Mouse (Mus musculus): ENCODE measurements around the gene Col6a5. TPM values are rescaled to one million over a fixed set of nuclear protein-coding genes. Genes with fewer than 3 reads are reported as not detected.
"Not testable (repeated sequence)": the region's sequence is repeated elsewhere in the genome, so short reads cannot be mapped to it uniquely, and the experiment has no call there.

Col6a5 gene
- polyA plus RNA-seq, 1 experiment from 2014 or later = 0.07 TPM

GRCm38 (mm10) chr9:105887521-105887920, 72.9 kb downstream of the Col6a5 start:
- no peaks in the 10 kb centered on the region for H3K9me3 ChIP-seq
- no peak overlapping the region for H3K4me3 ChIP-seq
- no peak overlapping the region for H3K27ac ChIP-seq
- DNase-seq (ENCODE audit: low spot score) = no peak
- 53% methylated on average over 2 of the region's 2 CpGs for WGBS
- H3K4me1 ChIP-seq (replicated peaks) = 0 out of 2 replicates have a peak, but pooled peaks cover under 1% of the 10 kb centered on the region
- no peaks in the 10 kb centered on the region for H3K36me3 ChIP-seq
- H3K27me3 ChIP-seq (ENCODE audit: insufficient read depth, poor library complexity, severe bottlenecking) = no peaks in the 10 kb centered on the region

DNA sequence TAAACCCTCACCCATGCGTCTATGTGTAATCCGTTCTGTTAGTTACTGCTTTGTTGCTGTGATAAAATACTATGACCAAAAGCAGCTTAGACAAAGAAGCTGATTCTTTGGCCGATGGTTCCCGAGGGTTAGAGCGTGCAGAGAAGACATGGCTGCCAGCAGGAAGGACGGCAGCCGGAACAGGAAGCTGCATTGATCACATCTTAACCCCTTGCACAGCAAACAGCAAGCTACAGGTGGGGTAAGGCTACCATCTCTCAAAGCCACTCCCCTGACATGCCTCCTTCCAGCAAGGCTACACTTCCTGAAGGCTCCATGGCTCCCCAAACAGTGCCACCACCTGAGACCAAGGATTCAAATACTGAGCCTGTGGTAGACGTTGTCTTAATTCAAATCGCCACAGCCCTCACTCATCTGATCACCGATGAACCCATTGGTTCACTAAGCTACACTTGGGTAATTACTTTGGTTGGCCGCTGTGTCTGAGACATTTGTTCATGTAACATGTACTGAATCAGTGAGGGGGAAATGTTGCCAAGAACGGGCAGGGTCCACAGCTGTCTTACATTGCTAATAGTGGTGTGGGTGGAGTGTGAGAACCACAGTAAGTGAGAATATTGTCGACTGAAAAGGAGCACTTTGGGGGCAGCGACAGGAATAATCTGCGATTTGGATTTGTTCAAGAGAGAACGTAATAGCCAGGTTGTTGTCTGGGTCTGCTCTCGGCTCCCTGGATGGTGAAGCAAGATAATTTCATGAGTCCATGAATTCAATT, 75.6 kb downstream of the Col6a5 start:
- Histone ChIP-seq H3K9me3 (no peaks in the 10 kb centered on the region), H3K27ac (no peak overlapping the region), H3K4me3 (no peak overlapping the region), H3K27me3 (ENCODE audit: insufficient read depth, poor library complexity, severe bottlenecking) (no peaks in the 10 kb centered on the region), H3K36me3 (no peaks in the 10 kb centered on the region), H3K4me1 (replicated peaks) (no peaks in the 10 kb centered on the region)
- WGBS = 87% methylated on average over 17 of the region's 17 CpGs
- no peak for DNase-seq (ENCODE audit: low spot score)

- no peaks in the 10 kb centered on the region for H3K27me3 ChIP-seq (ENCODE audit: insufficient read depth, poor library complexity, severe bottlenecking)
- WGBS = 87% methylated on average over 4 of the region's 4 CpGs
Measured at GRCm38 (mm10) chr9:105880743-105881142, 79.7 kb downstream of the Col6a5 start.

DNA sequence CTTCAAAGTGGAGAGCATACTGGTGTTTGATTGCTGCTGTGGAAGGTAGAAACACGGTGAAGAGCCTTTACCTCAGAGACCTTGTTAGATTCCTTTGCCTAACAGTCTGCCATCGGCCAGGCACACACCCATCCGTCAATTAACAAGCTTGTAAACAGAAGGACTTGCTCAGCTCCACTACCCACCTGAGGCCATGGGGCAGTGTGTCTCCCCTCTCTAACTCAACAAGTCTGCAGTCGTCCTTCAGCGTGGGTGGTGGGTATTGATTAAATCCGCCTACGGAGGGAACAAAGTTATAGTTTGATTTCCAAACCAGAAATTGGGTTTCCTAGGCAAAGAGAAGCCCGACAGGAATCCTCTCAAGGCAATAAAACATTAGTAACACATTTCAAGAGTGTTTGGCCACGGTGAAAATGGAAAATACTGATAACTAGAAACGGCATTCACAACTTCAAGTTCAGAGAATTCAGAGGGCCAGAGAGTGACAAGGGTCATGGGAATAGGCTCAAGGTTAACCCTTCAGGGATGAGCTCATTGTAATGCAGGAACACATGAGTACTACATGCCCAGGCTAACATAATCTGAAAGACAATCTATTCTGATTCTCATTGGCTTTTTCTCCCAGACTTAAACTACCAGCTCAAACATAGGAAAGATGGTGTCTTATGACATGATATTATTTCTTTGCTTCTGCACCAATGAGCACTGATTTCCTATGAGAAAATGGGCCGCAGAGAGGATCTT, 81.9 kb downstream of the Col6a5 start:
- WGBS = 79% methylated on average over 11 of the region's 11 CpGs
- DNase-seq (ENCODE audit: low spot score) = no peak
- Histone ChIP-seq H3K9me3 (no peaks in the 10 kb centered on the region), H3K4me3 (no peak overlapping the region), H3K27me3 (ENCODE audit: insufficient read depth, poor library complexity, severe bottlenecking) (no peaks in the 10 kb centered on the region), H3K27ac (no peak overlapping the region), H3K4me1 (replicated peaks) (no peaks in the 10 kb centered on the region), H3K36me3 (no peaks in the 10 kb centered on the region)

More at GRCm38 (mm10) chr9:105880743-105881142, 79.7 kb downstream of the Col6a5 start:
- DNase-seq (ENCODE audit: low spot score) = no peak
- Histone ChIP-seq H3K36me3 (no peaks in the 10 kb centered on the region), H3K4me1 (replicated peaks) (no peaks in the 10 kb centered on the region), H3K4me3 (no peak overlapping the region), H3K27ac (no peak overlapping the region), H3K9me3 (no peaks in the 10 kb centered on the region)

GRCm38 (mm10) chr9:105876124-105876523, 84.3 kb downstream of the Col6a5 start:
- Histone ChIP-seq H3K9me3 (no peaks in the 10 kb centered on the region), H3K4me1 (replicated peaks) (no peaks in the 10 kb centered on the region), H3K4me3 (no peak overlapping the region), H3K27me3 (ENCODE audit: insufficient read depth, poor library complexity, severe bottlenecking) (no peaks in the 10 kb centered on the region), H3K27ac (no peak overlapping the region), H3K36me3 (no peaks in the 10 kb centered on the region)
- peak; percentile 22 for DNase-seq (ENCODE audit: low spot score)
- 84% methylated on average over 4 of the region's 4 CpGs for whole genome bisulfite sequencing

- Histone ChIP-seq H3K27me3 (ENCODE audit: insufficient read depth, poor library complexity, severe bottlenecking) (no peaks in the 10 kb centered on the region), H3K27ac (no peak overlapping the region), H3K4me3 (no peak overlapping the region), H3K4me1 (replicated peaks) (no peaks in the 10 kb centered on the region), H3K9me3 (no peaks in the 10 kb centered on the region), H3K36me3 (no peaks in the 10 kb centered on the region)
- WGBS = 79% methylated on average over 14 of the region's 14 CpGs
- DNase-seq (ENCODE audit: low spot score) = no peak
Measured at GRCm38 (mm10) chr9:105871643-105872042, 88.8 kb downstream of the Col6a5 start.

DNA sequence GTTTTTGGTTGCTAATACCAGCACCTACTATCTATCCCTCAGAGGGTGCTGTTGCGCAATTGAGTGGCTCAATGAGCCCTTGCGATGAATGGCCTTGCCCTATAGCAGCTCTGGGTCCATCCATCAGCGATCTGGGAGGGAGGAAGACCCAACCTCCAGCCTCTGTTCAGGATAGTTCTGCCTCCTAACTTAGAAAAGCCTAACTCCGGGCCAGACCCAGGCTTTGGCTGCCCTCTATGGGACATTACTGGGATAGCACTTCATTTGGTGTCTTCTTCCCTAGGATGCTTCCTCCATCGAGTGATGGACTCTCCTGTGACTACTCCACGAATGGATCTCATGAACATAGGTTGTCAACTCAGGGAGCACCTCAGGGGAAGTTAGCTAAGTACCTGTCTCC, 102.7 kb downstream of the Col6a5 start:
- 16% methylated on average over 6 of the region's 6 CpGs for WGBS
- Histone ChIP-seq H3K9me3 (no peaks in the 10 kb centered on the region), H3K36me3 (no peaks in the 10 kb centered on the region), H3K4me3 (no peak overlapping the region), H3K27ac (no peak overlapping the region), H3K4me1 (replicated peaks) (no peaks in the 10 kb centered on the region), H3K27me3 (ENCODE audit: insufficient read depth, poor library complexity, severe bottlenecking) (no peaks in the 10 kb centered on the region)
- peak; percentile 63 for DNase-seq (ENCODE audit: low spot score)

- DNase-seq (ENCODE audit: low spot score) = no peak
- Histone ChIP-seq H3K9me3 (no peaks in the 10 kb centered on the region), H3K4me3 (no peak overlapping the region), H3K36me3 (no peaks in the 10 kb centered on the region), H3K27me3 (ENCODE audit: insufficient read depth, poor library complexity, severe bottlenecking) (no peaks in the 10 kb centered on the region), H3K27ac (no peak overlapping the region), H3K4me1 (replicated peaks) (no peaks in the 10 kb centered on the region)
- 82% methylated on average over 1 of the region's 1 CpGs for WGBS
Measured at GRCm38 (mm10) chr9:105852778-105853065, 107.7 kb downstream of the Col6a5 start.

DNA sequence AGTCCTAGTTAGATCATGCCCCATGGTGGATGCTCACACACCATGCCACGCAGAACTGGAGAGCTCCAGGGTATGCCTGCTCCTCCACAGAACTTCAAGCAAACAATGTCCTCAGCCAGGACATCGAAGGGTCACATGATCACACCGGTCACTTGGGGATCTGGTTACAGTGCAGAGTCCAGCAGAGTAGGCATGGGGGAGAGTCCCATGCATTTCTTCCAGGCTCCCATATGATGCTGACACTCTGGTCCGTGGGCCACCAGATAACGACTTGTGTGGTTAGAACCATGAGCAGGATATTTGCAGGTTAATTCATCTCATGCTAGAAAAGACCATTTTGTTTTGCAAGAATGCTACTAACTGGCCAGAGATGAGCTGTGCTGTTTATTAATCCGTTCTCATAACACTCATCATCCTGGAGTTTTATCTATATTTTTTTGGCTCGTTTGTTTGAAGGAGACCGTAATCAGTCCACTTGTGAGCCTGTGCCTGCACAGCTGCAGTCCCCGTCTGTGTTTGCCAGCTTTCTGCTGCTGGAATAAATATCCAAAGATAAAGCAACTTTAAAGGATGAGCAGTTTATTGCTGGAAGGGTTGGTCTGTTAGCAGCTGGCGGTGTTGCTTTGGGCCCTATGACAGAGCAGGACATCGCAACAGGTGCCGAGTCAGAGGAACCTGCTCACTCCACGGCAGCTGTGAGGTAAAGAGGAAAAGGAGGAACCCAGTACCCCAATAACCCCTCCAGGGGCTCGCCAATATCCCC, 108.2 kb downstream of the Col6a5 start:
- no peaks in the 10 kb centered on the region for H3K4me1 ChIP-seq (replicated peaks)
- WGBS = 89% methylated on average over 14 of the region's 14 CpGs
- no peak overlapping the region for H3K27ac ChIP-seq
- no peak for DNase-seq (ENCODE audit: low spot score)
- H3K27me3 ChIP-seq (ENCODE audit: insufficient read depth, poor library complexity, severe bottlenecking) = no peaks in the 10 kb centered on the region
- H3K9me3 ChIP-seq = no peaks in the 10 kb centered on the region
- no peak overlapping the region for H3K4me3 ChIP-seq
- no peaks in the 10 kb centered on the region for H3K36me3 ChIP-seq

- 85% methylated on average over 3 of the region's 3 CpGs for WGBS
Measured at GRCm38 (mm10) chr9:105851011-105851410, 109.4 kb downstream of the Col6a5 start.

DNA sequence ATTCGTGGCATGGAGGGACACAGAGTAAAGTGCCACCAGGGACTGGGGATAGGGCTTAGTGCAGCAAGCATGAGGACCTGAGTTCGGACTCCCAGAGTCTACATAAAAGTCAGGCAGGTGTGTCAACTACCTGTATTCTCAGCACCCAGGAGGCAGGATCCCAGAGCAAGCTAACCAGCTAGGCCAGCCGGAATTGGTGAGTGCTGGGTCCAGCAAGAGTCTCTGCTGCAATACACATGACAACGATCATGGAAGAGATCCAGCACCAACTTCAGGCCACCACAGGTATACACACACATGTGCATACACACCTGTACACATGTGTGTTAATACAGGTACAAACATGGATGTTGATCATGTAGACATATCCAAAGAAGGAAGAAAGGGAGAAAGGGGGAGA, 112.0 kb downstream of the Col6a5 start:
- H3K4me1 ChIP-seq (replicated peaks) = no peaks in the 10 kb centered on the region
- no peaks in the 10 kb centered on the region for H3K9me3 ChIP-seq
- H3K36me3 ChIP-seq = no peaks in the 10 kb centered on the region
- H3K27ac ChIP-seq = no peak overlapping the region
- no peak for DNase-seq (ENCODE audit: low spot score)
- 78% methylated on average over 4 of the region's 4 CpGs for WGBS
- no peak overlapping the region for H3K4me3 ChIP-seq
- H3K27me3 ChIP-seq (ENCODE audit: insufficient read depth, poor library complexity, severe bottlenecking) = no peaks in the 10 kb centered on the region

More at GRCm38 (mm10) chr9:105851011-105851410, 109.4 kb downstream of the Col6a5 start:
- no peak overlapping the region for H3K4me3 ChIP-seq
- no peaks in the 10 kb centered on the region for H3K36me3 ChIP-seq
- no peaks in the 10 kb centered on the region for H3K9me3 ChIP-seq
- H3K27ac ChIP-seq = no peak overlapping the region
- H3K27me3 ChIP-seq (ENCODE audit: insufficient read depth, poor library complexity, severe bottlenecking) = no peaks in the 10 kb centered on the region
- no peak for DNase-seq (ENCODE audit: low spot score)
- H3K4me1 ChIP-seq (replicated peaks) = no peaks in the 10 kb centered on the region

GRCm38 (mm10) chr9:105847261-105847660, 113.2 kb downstream of the Col6a5 start:
- Histone ChIP-seq H3K27ac (no peak overlapping the region), H3K36me3 (no peaks in the 10 kb centered on the region), H3K4me1 (replicated peaks) (no peaks in the 10 kb centered on the region), H3K9me3 (no peaks in the 10 kb centered on the region), H3K4me3 (no peak overlapping the region), H3K27me3 (ENCODE audit: insufficient read depth, poor library complexity, severe bottlenecking) (no peaks in the 10 kb centered on the region)
- WGBS = 94% methylated on average over 5 of the region's 5 CpGs
- DNase-seq (ENCODE audit: low spot score) = no peak

DNA sequence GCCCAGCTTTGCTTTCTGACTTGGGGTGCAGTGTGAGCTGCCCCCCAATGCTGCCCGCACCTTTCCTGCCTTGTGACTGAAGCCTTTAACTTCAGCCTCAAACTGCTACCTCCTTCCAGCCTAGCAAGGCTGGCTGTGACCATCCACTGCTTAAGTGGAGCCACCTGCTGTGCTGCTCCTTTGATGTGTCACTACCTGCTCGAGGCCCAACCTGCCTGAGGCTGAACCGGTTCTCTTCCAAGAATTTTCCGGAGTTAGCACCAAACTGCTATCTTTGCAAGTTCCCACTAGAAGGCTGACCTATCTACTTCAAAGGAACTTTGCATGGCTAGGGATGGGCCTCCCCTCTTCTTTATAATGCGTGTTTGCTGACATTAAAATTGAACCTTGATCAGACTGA, 119.1 kb downstream of the Col6a5 start:
- DNase-seq (ENCODE audit: low spot score); H3K4me1 ChIP-seq (replicated peaks); H3K9me3 ChIP-seq; H3K36me3 ChIP-seq; H3K27ac ChIP-seq; H3K4me3 ChIP-seq; H3K27me3 ChIP-seq (ENCODE audit: insufficient read depth, poor library complexity, severe bottlenecking): not testable (repeated sequence)
- WGBS = 67% methylated on average over 5 of the region's 5 CpGs

Data from hindbrain, embryonic 10.5 days (tissue).